Mouse (Mus musculus) liver, embryonic 14.5 days (tissue): ENCODE data around the gene Lnpep. TPM values are rescaled to one million over a fixed set of nuclear protein-coding genes. Genes with fewer than 3 reads are reported as not detected.

Experiments used
- ATAC-seq: fragments of 200-750 bp; cut with Nextera tagmentation; 2 replicates; pipeline ENCODE4 v1.8.0; 2017; ENCODE audit warnings: moderate number of reproducible peaks, mild to moderate bottlenecking, moderate library complexity; ENCODE audit not compliant: insufficient read depth
- DNase-seq, 3 experiments: peaks; one replicate each; pipeline ENCODE4 v3.0.0-alpha.2; 2012 to 2013; ENCODE audit warnings: low read depth in 3 of 3, low spot score in 3 of 3
- H3K27ac ChIP-seq: fragments of 300-500 bp; sonication (generic); 2 replicates; pipeline ENCODE4 v1.5.1; 2014; ENCODE audit warnings: moderate library complexity, mild to moderate bottlenecking, control low read depth, inconsistent platforms
- H3K27me3 ChIP-seq: fragments of 300-500 bp; sonication (generic); 2 replicates; pipeline ENCODE4 v1.6.1; 2014; ENCODE audit warnings: mild to moderate bottlenecking, low read length, moderate library complexity; ENCODE audit not compliant: control insufficient read depth, insufficient read depth
- H3K36me3 ChIP-seq: fragments of 300-500 bp; sonication (generic); replicated peaks from 2 replicates; pipeline ENCODE4 v1.6.1; 2014; ENCODE audit warnings: low read depth; ENCODE audit not compliant: control insufficient read depth, insufficient read depth
- H3K4me1 ChIP-seq, 2 experiments: fragments of 200-500 bp in 1 of 2; fragments of 300-500 bp in 1 of 2; sonication (generic) in 1 of 2; replicated peaks; 2 replicates each; pipeline ENCODE4 v1.6.1; 2012 to 2014; ENCODE audit warnings: antibody characterized with exemption in 1 of 2, inconsistent platforms in 1 of 2, low read length in 1 of 2; ENCODE audit not compliant: control insufficient read depth in 2 of 2, insufficient read depth in 2 of 2
- H3K4me2 ChIP-seq: fragments of 300-500 bp; sonication (generic); 2 replicates; pipeline ENCODE4 v1.6.1; 2014; ENCODE audit warnings: low read depth, mild to moderate bottlenecking, control low read depth, moderate library complexity
- H3K4me3 ChIP-seq, 2 experiments: fragments of 200-500 bp in 1 of 2; fragments of 300-500 bp in 1 of 2; sonication (generic) in 1 of 2; 2 replicates each; pipeline ENCODE4 v1.5.1; 2012 to 2014; ENCODE audit warnings: low read depth in 2 of 2, low read length in 2 of 2, mild to moderate bottlenecking in 2 of 2, control low read depth in 1 of 2, inconsistent platforms in 1 of 2, moderate library complexity in 1 of 2; ENCODE audit not compliant: insufficient read depth in 1 of 2
- H3K9ac ChIP-seq: fragments of 300-500 bp; sonication (generic); replicated peaks from 2 replicates; pipeline ENCODE4 v1.6.1; 2014; ENCODE audit warnings: mild to moderate bottlenecking, control low read depth, moderate library complexity
- H3K9me3 ChIP-seq: fragments of 300-500 bp; sonication (generic); 2 replicates; pipeline ENCODE4 v1.6.1; 2016; ENCODE audit warnings: low read length, mixed read lengths; ENCODE audit not compliant: control insufficient read depth
- CTCF ChIP-seq: IDR thresholded peaks from 2 replicates; pipeline ENCODE4 v1.5.1; 2016; ENCODE audit warnings: antibody characterized with exemption, low read depth, control low read depth
- EP300 ChIP-seq: IDR thresholded peaks from 2 replicates; pipeline ENCODE4 v1.6.1; 2016; ENCODE audit warnings: antibody characterized with exemption, low read depth
- WGBS: fragments of 180-500 bp; shearing (Covaris S2); extraction: QIAGEN DNeasy Blood & Tissue Kit; methylation state at CpG from one replicate; pipeline ENCODE4 v1.1.7; 2014; ENCODE audit not compliant: insufficient replicate concordance; 5-methylcytosine and 5-hydroxymethylcytosine counted together
- polyA plus RNA-seq, 2 experiments: library from polyadenylated mRNA; depleted of rRNA in 1 of 2; stranded (reverse) in 1 of 2; unstranded in 1 of 2; fragments of >200 nt; fragmentation: Nextera tagmentation in 1 of 2; extraction: Ambion mirVana in 1 of 2; gene quantifications; 2 replicates each; pipeline versions ENCODE4 v1.2.1 to v1.2.3; 2012 to 2014

Gene Lnpep
- polyA plus RNA-seq, 2 experiments: 2.1 to 3.5 TPM

GRCm38 (mm10) chr17:17576399-17576798 is 48.5 kb downstream of the Lnpep start:
- DNase-seq (no peak), ATAC-seq (no peak)
- no peak overlapping the region for H3K27ac ChIP-seq
- H3K4me1 ChIP-seq: 0 out of 4 replicates have a peak, but pooled peaks cover 0 to 2% of the 10 kb centered on the region in 2 experiments
- H3K4me2 ChIP-seq: no peak overlapping the region
- no peak overlapping the region for H3K4me3 ChIP-seq
- no peaks in the 10 kb centered on the region for H3K27me3 ChIP-seq
- H3K9me3 ChIP-seq: no peaks in the 10 kb centered on the region
- no peaks in the 10 kb centered on the region for H3K36me3 ChIP-seq
- H3K9ac ChIP-seq: no peak overlapping the region
- TF ChIP-seq EP300 (no peak), CTCF (no peak)
- 72% methylated on average over 9 of the region's 9 CpGs for whole genome bisulfite sequencing

DNA sequence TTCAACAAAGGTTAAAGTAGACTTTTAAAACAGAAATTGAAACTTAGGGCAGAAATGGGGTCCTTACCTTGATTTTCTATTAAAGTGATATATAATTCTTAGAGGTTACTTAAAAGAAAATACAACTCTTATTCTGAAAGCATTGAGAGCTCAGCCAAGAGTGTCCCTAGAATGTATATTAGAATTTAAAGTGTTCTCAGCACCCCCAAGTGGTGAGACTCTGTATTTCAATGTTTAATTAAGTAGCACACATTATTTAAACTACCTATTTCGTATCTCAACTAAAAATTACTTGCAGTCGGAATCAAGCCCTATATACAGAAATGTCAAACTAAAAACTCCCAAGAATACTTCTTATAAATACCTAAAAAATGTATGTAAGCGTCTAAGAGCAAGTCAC is 57.8 kb downstream of the Lnpep start:
- ATAC-seq (no peak), DNase-seq (peak; percentile 9 to 31 (median 28))
- H3K36me3 ChIP-seq: no peaks in the 10 kb centered on the region; the same call in none of the 2 replicates
- no peaks in the 10 kb centered on the region for H3K27me3 ChIP-seq
- WGBS: 58% methylated on average over 3 of the region's 3 CpGs
- no peak overlapping the region for H3K4me3 ChIP-seq
- no peak overlapping the region for H3K4me2 ChIP-seq
- H3K9me3 ChIP-seq: no peaks in the 10 kb centered on the region
- no peak for TF ChIP-seq EP300
- peak; percentile 14; the same call in 1 of the 2 replicates for TF ChIP-seq CTCF
- no peak overlapping the region for H3K9ac ChIP-seq
- no peaks in the 10 kb centered on the region for H3K4me1 ChIP-seq
- H3K27ac ChIP-seq: no peak overlapping the region

GRCm38 (mm10) chr17:17548958-17549357 is 75.9 kb downstream of the Lnpep start:
- Histone ChIP-seq H3K36me3 (no peaks in the 10 kb centered on the region; the same call in 1 of the 2 replicates), H3K4me3 (no peak overlapping the region), H3K27me3 (no peaks in the 10 kb centered on the region), H3K9ac (no peak overlapping the region), H3K9me3 (no peaks in the 10 kb centered on the region), H3K4me2 (no peak overlapping the region), H3K4me1 (no peaks in the 10 kb centered on the region), H3K27ac (no peak overlapping the region)
- TF ChIP-seq CTCF (no peak), EP300 (no peak)
- WGBS: 79% methylated on average over 3 of the region's 3 CpGs
- no peak for DNase-seq
- no peak for ATAC-seq

GRCm38 (mm10) chr17:17531338-17531737 is 93.5 kb downstream of the Lnpep start:
- H3K27ac ChIP-seq: no peak overlapping the region
- no peaks in the 10 kb centered on the region for H3K27me3 ChIP-seq
- H3K9me3 ChIP-seq: no peaks in the 10 kb centered on the region
- ATAC-seq (no peak), DNase-seq (no peak)
- H3K36me3 ChIP-seq: peaks cover 5% of the 10 kb centered on the region; the same call in 1 of the 2 replicates
- no peak overlapping the region for H3K4me2 ChIP-seq
- no peaks in the 10 kb centered on the region for H3K4me1 ChIP-seq
- TF ChIP-seq CTCF: no peak
- TF ChIP-seq EP300: no peak
- H3K4me3 ChIP-seq: no peak overlapping the region
- no peak overlapping the region for H3K9ac ChIP-seq

DNA sequence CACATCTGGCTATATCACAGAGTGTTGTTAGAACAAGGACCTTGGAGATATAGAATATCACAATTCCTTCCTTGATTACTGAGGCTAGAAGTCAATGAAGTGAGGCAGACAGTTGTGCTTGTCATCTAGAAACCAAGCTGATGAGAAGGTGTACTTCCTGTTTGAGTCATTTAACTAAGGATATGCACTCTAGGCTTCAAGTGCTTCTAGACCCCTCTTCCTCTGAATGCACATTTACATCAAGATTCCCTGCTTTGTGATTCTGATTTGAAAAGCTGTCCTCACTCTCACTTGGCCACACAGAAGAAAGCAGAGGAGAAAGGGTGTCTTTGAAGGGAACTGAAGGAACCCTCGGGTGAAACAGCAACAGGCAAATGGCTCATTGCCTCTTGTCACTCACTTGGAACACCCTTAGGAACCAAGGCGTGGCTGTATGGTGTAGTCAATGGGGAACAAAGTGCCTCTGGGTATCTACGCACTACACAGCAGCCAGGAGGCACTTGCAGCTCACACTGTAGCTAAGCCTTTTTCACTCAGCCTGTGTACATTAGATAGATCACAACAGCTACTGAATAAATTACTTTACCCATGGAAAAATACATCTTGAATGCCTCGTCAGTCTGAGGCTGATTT is 108.3 kb downstream of the Lnpep start:
- H3K27me3 ChIP-seq: no peaks in the 10 kb centered on the region
- TF ChIP-seq EP300 (no peak), CTCF (no peak)
- ATAC-seq: no peak
- H3K4me2 ChIP-seq: no peak overlapping the region
- H3K27ac ChIP-seq: no peak overlapping the region
- WGBS: 52% methylated on average over 4 of the region's 4 CpGs
- H3K9me3 ChIP-seq: no peaks in the 10 kb centered on the region
- DNase-seq: no peak
- no peaks in the 10 kb centered on the region for H3K4me1 ChIP-seq
- no peak overlapping the region for H3K4me3 ChIP-seq
- H3K36me3 ChIP-seq: no peaks in the 10 kb centered on the region
- no peak overlapping the region for H3K9ac ChIP-seq
